Mouse (Mus musculus) megakaryocyte, embryonic 14.5 days (primary cell): ENCODE measurements at regions not wholly inside any gene's neighbourhood (a gene's known extent, or its start where the extent isn't known, plus 50 kb on each side); places are given as distances from the start of the nearest gene placed in this dataset.
"Not testable (repeated sequence)": the region's sequence is repeated elsewhere in the genome, so short reads cannot be mapped to it uniquely, and the experiment has no call there.

Source experiments
- H3K27me3 ChIP-seq: replicated peaks from 2 replicates; pipeline ENCODE3; 2012; ENCODE audit warnings: inconsistent platforms
- H3K36me3 ChIP-seq: replicated peaks from 2 replicates; pipeline ENCODE3; 2012; ENCODE audit warnings: low read length, inconsistent platforms, mixed read lengths
- H3K4me1 ChIP-seq: 2 replicates; pipeline ENCODE4 v1.6.1; 2012; ENCODE audit warnings: inconsistent platforms
- H3K4me3 ChIP-seq: replicated peaks from 2 replicates; pipeline ENCODE3; 2012; ENCODE audit warnings: moderate library complexity, mild to moderate bottlenecking, inconsistent platforms
- H3K9me3 ChIP-seq: 2 replicates; pipeline ENCODE4 v1.6.1; 2012; ENCODE audit warnings: inconsistent platforms
- FLI1 ChIP-seq: IDR thresholded peaks from 2 replicates; pipeline ENCODE4 v1.6.1; 2012; ENCODE audit warnings: low read length, inconsistent platforms, mixed read lengths
- GATA1 ChIP-seq: IDR thresholded peaks from 3 replicates; pipeline ENCODE4 v1.6.1; 2012; ENCODE audit warnings: mixed read lengths, low read length, inconsistent platforms, borderline replicate concordance

GRCm38 (mm10) chr16:50009046-50009445 lies 208.7 kb downstream of the Cd47 start:
- Histone ChIP-seq H3K27me3 (peaks cover 11% of the 10 kb centered on the region), H3K4me1 (peaks cover 4% of the 10 kb centered on the region), H3K4me3 (no peak overlapping the region), H3K36me3 (no peaks in the 10 kb centered on the region), H3K9me3 (no peaks in the 10 kb centered on the region)
- TF ChIP-seq FLI1 (no peak), GATA1 (no peak)

GRCm38 (mm10) chr16:50009542-50009941 lies 209.2 kb downstream of the Cd47 start:
- TF ChIP-seq GATA1 (no peak), FLI1 (no peak)
- no peaks in the 10 kb centered on the region for H3K9me3 ChIP-seq
- peaks cover 11% of the 10 kb centered on the region for H3K27me3 ChIP-seq
- no peaks in the 10 kb centered on the region for H3K36me3 ChIP-seq
- H3K4me1 ChIP-seq, result peaks cover 4% of the 10 kb centered on the region
- no peak overlapping the region for H3K4me3 ChIP-seq

- no peak for TF ChIP-seq GATA1
- no peak for TF ChIP-seq FLI1
- Histone ChIP-seq H3K4me3 (no peak overlapping the region), H3K4me1 (peaks cover 4% of the 10 kb centered on the region), H3K9me3 (no peaks in the 10 kb centered on the region), H3K27me3 (peaks cover 11% of the 10 kb centered on the region), H3K36me3 (no peaks in the 10 kb centered on the region)
Measured at GRCm38 (mm10) chr16:50010074-50010473, 209.7 kb downstream of the Cd47 start.

- H3K9me3 ChIP-seq, result no peaks in the 10 kb centered on the region
- no peak overlapping the region for H3K4me3 ChIP-seq
- H3K4me1 ChIP-seq, result peaks cover 4% of the 10 kb centered on the region
- no peaks in the 10 kb centered on the region for H3K36me3 ChIP-seq
- TF ChIP-seq GATA1 (no peak), FLI1 (no peak)
- peaks cover 11% of the 10 kb centered on the region for H3K27me3 ChIP-seq
Measured at GRCm38 (mm10) chr16:50010532-50010971, 210.2 kb downstream of the Cd47 start.

- no peaks in the 10 kb centered on the region for H3K36me3 ChIP-seq
- H3K4me1 ChIP-seq, result peaks cover 8% of the 10 kb centered on the region; the same call in 1 of the 2 replicates
- TF ChIP-seq GATA1, result no peak
- TF ChIP-seq FLI1, result no peak
- H3K27me3 ChIP-seq, result no peaks in the 10 kb centered on the region
- no peak overlapping the region for H3K4me3 ChIP-seq
- H3K9me3 ChIP-seq, result peaks cover 7% of the 10 kb centered on the region; the same call in 1 of the 2 replicates
Measured at GRCm38 (mm10) chr16:50023885-50024284, 223.6 kb downstream of the Cd47 start.

- peaks cover 18% of the 10 kb centered on the region for H3K4me1 ChIP-seq
- no peak overlapping the region for H3K4me3 ChIP-seq
- H3K9me3 ChIP-seq, result peaks cover 7% of the 10 kb centered on the region; the same call in 1 of the 2 replicates
- TF ChIP-seq FLI1, result no peak
- no peak for TF ChIP-seq GATA1
- H3K27me3 ChIP-seq, result no peaks in the 10 kb centered on the region
- no peaks in the 10 kb centered on the region for H3K36me3 ChIP-seq
Measured at GRCm38 (mm10) chr16:50026100-50026884, 226.0 kb downstream of the Cd47 start.

GRCm38 (mm10) chr16:50027189-50027588 lies 226.9 kb downstream of the Cd47 start:
- Histone ChIP-seq H3K4me1 (peaks cover 18% of the 10 kb centered on the region), H3K27me3 (no peaks in the 10 kb centered on the region), H3K4me3 (no peak overlapping the region), H3K9me3 (peaks cover 7% of the 10 kb centered on the region; the same call in 1 of the 2 replicates), H3K36me3 (no peaks in the 10 kb centered on the region)
- no peak for TF ChIP-seq FLI1
- no peak for TF ChIP-seq GATA1

GRCm38 (mm10) chr16:50029711-50030110 lies 229.4 kb downstream of the Cd47 start:
- Histone ChIP-seq H3K4me1 (peaks cover 21% of the 10 kb centered on the region), H3K36me3 (no peaks in the 10 kb centered on the region), H3K4me3 (no peak overlapping the region), H3K27me3 (no peaks in the 10 kb centered on the region), H3K9me3 (no peaks in the 10 kb centered on the region)
- TF ChIP-seq GATA1 (no peak), FLI1 (no peak)

GRCm38 (mm10) chr16:50030355-50030754 lies 230.0 kb downstream of the Cd47 start:
- peaks cover 26% of the 10 kb centered on the region for H3K4me1 ChIP-seq
- H3K4me3 ChIP-seq, H3K36me3 ChIP-seq, H3K9me3 ChIP-seq, H3K27me3 ChIP-seq: not testable (repeated sequence)

GRCm38 (mm10) chr16:50030905-50031369 lies 230.6 kb downstream of the Cd47 start:
- Histone ChIP-seq H3K4me3 (no peak overlapping the region), H3K9me3 (no peaks in the 10 kb centered on the region), H3K36me3 (no peaks in the 10 kb centered on the region), H3K27me3 (no peaks in the 10 kb centered on the region), H3K4me1 (peaks cover 26% of the 10 kb centered on the region)
- no peak for TF ChIP-seq FLI1
- no peak for TF ChIP-seq GATA1
